Mouse (Mus musculus) cerebellum, postnatal 25 days (tissue): ENCODE measurements around the gene Dtx1.

ENCODE experiments used
- DNase-seq, 2 experiments: peaks; one replicate each; pipeline ENCODE4 v3.0.0; 2021; ENCODE audit warnings: mixed read lengths in 2 of 2

Dtx1 gene

DNA sequence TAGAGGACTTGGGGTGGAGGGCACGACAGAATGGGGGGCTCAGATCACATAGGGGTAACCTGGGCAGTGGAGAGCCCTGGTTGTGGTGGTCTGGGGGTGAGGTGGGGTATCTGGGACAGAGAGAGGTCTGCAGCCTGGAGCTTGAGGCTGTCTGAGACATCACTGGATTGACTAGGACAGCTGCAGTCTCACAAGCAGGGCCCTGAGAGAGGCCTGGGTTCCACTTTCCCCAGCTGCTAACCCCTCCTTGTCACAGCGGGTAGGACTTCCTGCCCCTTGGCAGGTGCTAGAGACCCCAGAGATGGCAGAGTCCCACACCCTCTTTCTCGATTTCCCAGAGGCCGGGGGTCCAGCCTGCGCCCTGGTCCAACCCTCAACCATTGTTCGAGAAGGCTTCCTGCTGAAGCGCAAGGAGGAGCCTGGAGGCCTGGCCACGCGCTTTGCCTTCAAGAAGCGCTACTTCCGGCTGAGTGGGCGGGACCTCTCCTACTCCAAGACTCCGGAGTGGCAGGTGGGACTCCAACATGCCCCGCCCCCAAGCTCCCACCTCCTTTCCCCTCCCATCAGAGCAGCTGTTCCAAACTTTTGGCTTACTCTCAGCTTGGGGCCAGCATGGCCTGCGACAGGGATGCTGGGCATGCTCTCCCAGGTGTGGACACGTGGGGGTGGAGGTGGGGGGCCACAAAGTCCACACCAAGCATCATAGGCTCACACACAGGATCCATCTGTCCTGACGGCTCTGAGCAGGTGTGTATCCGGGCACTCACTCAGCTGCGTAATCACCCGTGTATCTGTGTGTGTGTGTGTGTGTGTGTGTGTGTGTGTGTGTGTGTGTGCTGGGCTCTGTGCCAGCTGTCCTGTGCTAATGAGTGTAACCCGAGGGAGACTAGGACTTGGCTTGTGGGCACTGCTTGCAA is 37.2 kb downstream of the Dtx1 start:
- DNase-seq, result no peak

- DNase-seq, result peak; percentile 81 to 86
Observed at GRCm38 (mm10) chr5:120673626-120674025, 38.1 kb downstream of the Dtx1 start.

DNA sequence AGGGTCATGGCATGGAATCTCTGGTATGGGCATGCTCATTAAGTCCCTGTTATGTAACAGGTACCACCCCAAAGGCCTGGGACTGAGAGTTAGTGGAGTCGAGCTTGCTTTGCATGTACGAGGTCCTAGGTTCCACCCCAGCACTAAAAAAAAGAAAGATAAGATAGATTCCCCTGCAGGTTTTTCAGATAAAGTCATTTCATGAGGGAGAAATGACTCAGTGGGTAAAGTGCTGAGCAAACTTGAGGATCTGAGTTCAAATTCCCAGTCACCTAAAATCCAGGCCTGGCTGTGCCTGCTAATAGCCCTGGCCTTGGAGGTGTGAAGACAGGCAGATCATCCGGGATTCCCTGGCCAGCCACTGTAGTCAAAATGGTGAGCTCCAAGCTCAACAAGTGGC is 39.9 kb downstream of the Dtx1 start:
- DNase-seq, result no peak

- DNase-seq, result no peak
Observed at GRCm38 (mm10) chr5:120670132-120670531, 41.6 kb downstream of the Dtx1 start.

- no peak for DNase-seq
Observed at GRCm38 (mm10) chr5:120668761-120669160, 43.0 kb downstream of the Dtx1 start.

DNA sequence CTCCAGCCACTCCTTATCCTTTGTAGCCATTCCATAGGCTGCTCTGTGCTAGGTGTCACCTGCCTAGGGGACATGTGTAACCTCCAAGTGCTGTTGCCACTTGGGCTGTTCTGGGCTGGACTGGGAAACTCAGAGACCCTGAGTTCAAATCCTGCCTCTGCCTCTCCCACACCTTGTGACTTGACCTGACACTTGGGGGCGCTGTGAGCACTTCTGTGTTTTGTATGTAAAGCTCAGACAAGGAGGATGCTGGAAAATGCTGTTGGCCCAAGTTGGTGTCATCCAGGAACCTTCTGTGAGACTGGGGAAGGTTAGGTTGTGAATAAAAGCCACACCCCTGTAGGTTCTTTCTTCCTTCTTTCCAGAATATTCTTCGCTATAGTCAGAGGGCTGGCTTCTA is 46.8 kb downstream of the Dtx1 start:
- DNase-seq, result peak in 1 of 2 experiments; percentile 44

- DNase-seq, result no peak
Observed at GRCm38 (mm10) chr5:120660816-120661215, 50.9 kb downstream of the Dtx1 start.

- no peak for DNase-seq
Observed at GRCm38 (mm10) chr5:120656281-120656751, 55.4 kb downstream of the Dtx1 start.

DNA sequence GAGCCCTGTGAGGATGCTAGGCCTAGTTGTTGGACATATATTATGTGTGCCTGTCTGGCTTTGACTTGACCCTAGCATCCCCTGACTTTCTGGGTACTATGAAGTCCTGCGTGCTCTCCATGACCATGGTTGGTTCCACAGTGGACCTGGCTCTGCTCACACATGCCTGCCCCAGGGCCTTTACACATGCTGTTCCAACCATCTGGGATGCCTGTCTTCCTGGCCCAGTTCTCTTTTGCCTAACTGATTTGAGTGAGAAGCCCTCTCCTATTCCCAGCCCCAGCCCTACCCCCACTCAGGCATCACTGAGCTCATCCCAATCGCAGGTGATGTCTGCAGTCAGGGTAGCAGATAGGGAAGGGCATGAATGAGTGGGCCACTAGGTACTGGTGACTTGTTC is 57.9 kb downstream of the Dtx1 start:
- peak; percentile 38 to 62 for DNase-seq

DNA sequence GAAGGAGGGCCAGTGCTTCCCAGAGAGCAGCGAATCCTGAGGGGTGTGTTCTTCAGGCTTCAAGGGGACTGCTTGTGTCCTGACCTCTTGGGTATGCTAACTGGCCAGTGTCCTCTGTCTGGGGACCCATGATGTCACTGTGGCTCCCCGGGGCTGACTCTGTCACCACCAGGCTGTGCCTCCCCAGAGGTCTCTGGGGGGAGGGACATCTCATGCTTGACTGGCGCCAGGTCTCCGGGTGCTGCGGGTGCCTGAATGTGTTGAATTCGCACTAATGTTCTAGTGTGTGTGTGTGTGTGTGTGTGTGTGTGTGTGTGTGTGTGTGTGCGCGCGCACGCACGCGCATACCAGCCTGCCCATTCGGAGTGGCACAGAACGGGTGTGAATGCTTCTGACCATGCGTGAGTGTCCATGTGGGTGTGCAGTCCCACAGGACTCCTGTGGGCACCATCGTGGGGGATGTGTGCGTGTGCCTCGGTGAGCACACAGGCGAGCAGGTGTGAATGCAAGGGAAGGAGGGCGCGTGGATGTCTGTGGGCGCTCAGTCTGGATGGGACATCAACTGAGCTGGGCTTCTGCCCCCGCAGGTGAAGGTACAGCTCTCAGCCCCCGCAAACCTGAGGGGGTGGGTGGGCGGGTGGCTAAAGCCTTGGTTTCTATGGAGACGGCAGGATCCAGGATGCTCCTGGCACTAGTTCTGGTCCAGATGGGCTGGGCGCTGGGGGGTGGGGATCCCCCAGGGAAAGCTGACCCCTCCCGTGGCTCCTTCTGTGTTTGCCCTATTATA is 58.6 kb downstream of the Dtx1 start:
- peak; percentile 58 to 72 for DNase-seq

DNA sequence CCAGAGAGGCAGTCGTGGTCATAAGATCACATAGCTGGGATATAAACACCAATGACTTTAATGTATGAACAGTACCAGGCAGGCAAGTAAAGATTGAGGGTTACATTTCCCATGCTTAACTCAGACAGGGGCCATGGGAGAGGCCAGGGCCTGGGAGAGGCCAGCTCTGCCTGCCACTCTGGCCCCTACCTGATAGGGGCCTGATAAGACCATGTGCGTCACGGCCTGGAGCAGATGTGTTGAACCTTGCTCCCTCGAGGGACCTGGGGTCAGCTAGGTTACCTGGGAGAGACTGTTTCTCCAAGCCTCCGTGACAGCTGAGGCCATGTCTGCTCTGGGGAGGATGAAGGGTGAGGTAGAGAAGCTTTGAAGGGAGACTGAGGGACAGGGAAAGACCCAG is 60.5 kb downstream of the Dtx1 start:
- no peak for DNase-seq

- peak in 1 of 2 experiments; percentile 34 for DNase-seq
Observed at GRCm38 (mm10) chr5:120649938-120650337, 61.8 kb downstream of the Dtx1 start.

DNA sequence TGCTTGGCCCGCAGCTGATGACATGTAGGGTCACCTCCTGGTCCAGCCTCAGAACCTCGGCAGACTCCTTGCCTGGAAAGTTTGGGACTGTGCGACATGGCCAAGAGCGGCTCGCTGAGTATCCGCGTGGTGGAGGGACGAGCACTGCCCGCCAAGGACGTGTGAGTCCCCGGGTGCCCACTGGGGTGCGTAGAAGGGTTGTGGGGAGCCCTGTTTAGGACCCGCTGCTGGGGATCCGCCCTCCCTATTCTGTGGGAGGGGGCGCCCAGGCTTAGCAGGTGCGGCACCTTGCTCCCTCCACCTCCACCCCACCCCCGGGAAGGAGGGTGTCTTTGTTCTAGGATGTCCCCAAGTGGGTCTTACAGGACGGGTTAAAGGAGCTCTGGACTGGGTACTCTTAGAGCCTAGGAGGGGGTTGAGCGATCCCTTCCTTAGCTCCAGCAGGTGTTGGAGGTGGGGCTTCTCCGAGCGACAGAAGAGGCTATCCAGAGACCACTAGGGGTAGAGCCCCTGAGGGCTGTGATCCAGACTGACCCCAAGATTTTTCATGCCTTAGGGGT is 62.3 kb downstream of the Dtx1 start:
- peak; percentile 38 to 50 for DNase-seq

- peak; percentile 72 to 80 for DNase-seq
Observed at GRCm38 (mm10) chr5:120648569-120649373, 63.0 kb downstream of the Dtx1 start, which contains the start of gene Rasal1. TSS of gene Rasal1 (plus strand) at chr5:120648812.

- DNase-seq, result peak; percentile 40
Observed at GRCm38 (mm10) chr5:120647814-120648491, 63.8 kb downstream of the Dtx1 start.

GRCm38 (mm10) chr5:120647361-120647760 is 64.4 kb downstream of the Dtx1 start:
- no peak for DNase-seq

DNA sequence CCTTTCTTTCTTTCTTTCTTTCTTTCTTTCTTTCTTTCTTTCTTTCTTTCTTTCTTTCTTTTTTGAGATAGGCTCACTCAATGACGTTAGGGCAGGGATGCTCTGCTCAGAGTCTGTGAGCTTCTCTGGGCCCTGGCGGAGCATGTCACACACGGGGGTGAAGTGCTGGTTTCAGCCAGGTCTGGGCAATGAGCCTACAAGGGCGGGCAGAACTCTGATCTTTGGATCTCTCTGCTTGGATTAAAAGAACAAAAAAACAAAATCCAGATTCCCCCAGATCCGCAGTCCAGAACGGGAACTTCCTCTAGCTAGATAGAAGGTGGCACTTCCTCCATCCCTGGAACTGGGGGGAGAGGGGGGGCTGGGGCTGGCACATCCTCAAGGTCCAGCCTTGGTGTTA is 65.9 kb downstream of the Dtx1 start:
- peak; percentile 40 to 69 for DNase-seq

DNA sequence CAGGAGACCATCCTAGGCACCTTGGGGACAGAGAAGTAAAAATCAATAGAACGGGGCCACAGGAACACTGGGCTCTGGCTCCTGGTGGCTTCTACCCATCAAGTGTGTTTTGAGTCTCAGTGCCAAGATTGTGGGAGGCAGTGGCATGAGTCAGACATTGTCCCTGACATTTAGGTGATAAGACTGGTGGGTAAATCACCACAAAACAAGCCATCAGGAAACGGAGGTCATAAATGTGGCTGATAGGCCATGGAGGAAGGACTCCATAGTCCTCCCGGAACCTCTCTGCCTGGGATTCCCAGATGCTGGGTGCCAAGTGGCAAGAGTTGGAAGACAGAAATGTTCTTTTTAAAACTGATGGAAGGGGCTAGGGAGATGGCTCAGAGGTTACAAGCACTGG is 67.5 kb downstream of the Dtx1 start:
- no peak for DNase-seq

DNA sequence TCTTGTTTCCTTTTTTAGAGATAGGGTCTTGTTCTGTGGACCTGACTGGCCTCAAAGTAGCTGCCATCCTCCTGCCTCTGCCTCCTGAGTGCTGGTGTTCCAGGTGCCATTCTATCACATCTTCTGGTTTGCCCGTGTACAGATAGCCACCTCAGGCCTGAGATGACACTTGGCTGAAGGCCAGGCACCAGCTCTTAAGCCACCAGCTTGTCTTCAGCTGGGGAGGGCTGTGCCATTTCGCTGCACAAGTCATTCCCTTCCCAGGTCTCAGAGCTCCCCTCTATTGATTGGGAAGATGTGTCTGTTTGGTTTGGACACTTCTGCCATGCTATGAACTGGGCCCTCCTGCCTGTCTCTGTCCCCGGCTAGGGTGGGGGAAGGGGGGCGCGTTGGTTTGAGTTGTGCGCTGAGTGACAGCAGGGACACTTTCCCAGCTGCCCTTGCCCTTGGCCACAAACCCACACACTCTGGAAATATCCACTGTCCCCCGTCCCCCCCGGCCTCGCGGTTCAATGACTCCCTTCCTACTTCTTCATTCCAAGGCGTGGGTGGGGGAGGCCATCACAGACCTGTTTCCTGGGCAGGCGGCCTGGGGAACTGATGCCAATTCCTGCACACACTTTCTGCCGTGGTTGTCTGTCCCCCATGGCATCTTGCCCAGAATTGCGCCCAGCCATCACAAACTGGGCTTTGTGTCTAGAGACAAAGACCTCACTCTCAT is 68.2 kb downstream of the Dtx1 start:
- peak; percentile 75 to 85 for DNase-seq

GRCm38 (mm10) chr5:120640094-120640493 is 71.6 kb downstream of the Dtx1 start:
- no peak for DNase-seq

DNA sequence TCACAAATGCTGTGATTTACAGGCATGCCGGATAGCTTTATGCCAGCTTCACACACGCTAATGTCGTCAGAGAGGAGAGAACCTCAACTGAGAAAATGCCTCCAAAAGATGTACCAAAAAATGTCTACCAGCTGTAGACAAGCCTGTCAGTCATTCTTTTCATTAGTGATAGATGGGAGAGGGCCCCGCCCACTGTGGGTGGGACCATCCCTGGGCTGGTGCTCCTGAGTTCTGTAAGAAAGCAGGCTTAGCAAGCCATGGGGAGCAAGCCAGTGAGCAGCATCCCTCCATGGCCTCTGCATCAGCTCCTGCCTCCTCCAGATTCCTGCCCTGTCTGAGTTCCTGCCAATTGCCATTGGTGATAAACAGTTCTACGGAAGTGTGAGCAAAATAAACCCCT is 76.1 kb downstream of the Dtx1 start:
- no peak for DNase-seq
